Mouse (Mus musculus) MEL (cell line): Measurements from ENCODE around the gene Fgf8. TPM values are rescaled to one million over a fixed set of nuclear protein-coding genes. Genes with fewer than 3 reads are reported as not detected.

Experiments used
- DNase-seq: peaks from one replicate; pipeline ENCODE4 v3.0.0; 2011; ENCODE audit warnings: low read depth, low spot score
- H3K27ac ChIP-seq: 2 replicates; pipeline ENCODE4 v1.5.1; 2012; ENCODE audit warnings: low read depth, mild to moderate bottlenecking, control low read depth, low read length, moderate library complexity; ENCODE audit not compliant: control insufficient read depth
- H3K27me3 ChIP-seq, 2 experiments: fragments of 150-350 bp in 1 of 2; sonication (generic) in 1 of 2; 2 replicates each; pipeline ENCODE4 v1.6.1; 2012; ENCODE audit warnings: low read length in 2 of 2, mild to moderate bottlenecking in 2 of 2, improper control_type of control experiment in 1 of 2, moderate library complexity in 1 of 2; ENCODE audit not compliant: insufficient read depth in 2 of 2, control insufficient read depth in 1 of 2
- H3K36me3 ChIP-seq, 2 experiments: 2 replicates each; pipeline ENCODE4 v1.6.1; 2012 to 2014; ENCODE audit warnings: low read length in 2 of 2, improper control_type of control experiment in 1 of 2, inconsistent platforms in 1 of 2, mild to moderate bottlenecking in 1 of 2; ENCODE audit not compliant: insufficient read depth in 2 of 2, control insufficient read depth in 1 of 2
- H3K4me1 ChIP-seq, 2 experiments: fragments of 150-350 bp in 1 of 2; sonication (generic) in 1 of 2; 2 replicates each; pipeline ENCODE4 v1.6.1; 2012; ENCODE audit warnings: low read length in 2 of 2, improper control_type of control experiment in 1 of 2, mild to moderate bottlenecking in 1 of 2; ENCODE audit not compliant: insufficient read depth in 2 of 2, control insufficient read depth in 1 of 2
- H3K4me3 ChIP-seq, 2 experiments: fragments of 150-350 bp in 1 of 2; sonication (generic) in 1 of 2; 2 replicates each; pipeline ENCODE4 v1.5.1; 2012; ENCODE audit warnings: low read depth in 2 of 2, low read length in 2 of 2, mild to moderate bottlenecking in 2 of 2, moderate library complexity in 2 of 2, control low read depth in 1 of 2, improper control_type of control experiment in 1 of 2; ENCODE audit not compliant: control insufficient read depth in 1 of 2, insufficient read depth in 1 of 2
- H3K79me2 ChIP-seq: 2 replicates; pipeline ENCODE4 v1.6.1; 2012; ENCODE audit warnings: mild to moderate bottlenecking, low read length, moderate library complexity; ENCODE audit not compliant: control insufficient read depth, poor library complexity, insufficient read depth
- H3K9ac ChIP-seq: 2 replicates; pipeline ENCODE4 v1.6.1; 2012; ENCODE audit warnings: low read depth, mild to moderate bottlenecking, control low read depth, low read length, moderate library complexity; ENCODE audit not compliant: control insufficient read depth, poor library complexity, severe bottlenecking
- H3K9me3 ChIP-seq: fragments of 150-350 bp; sonication (generic); replicated peaks from 2 replicates; pipeline ENCODE4 v1.6.1; 2012; ENCODE audit warnings: mild to moderate bottlenecking, low read length, improper control_type of control experiment, moderate library complexity; ENCODE audit not compliant: insufficient read depth
- BHLHE40 ChIP-seq: IDR thresholded peaks from 2 replicates; pipeline ENCODE4 v1.6.1; 2012; ENCODE audit warnings: low read depth, mild to moderate bottlenecking, inconsistent platforms, low read length, improper control_type of control experiment, borderline replicate concordance
- CHD1 ChIP-seq: IDR thresholded peaks from 2 replicates; pipeline ENCODE4 v1.6.1; 2012; ENCODE audit warnings: low read depth, mild to moderate bottlenecking, inconsistent platforms, low read length, improper control_type of control experiment
- CHD2 ChIP-seq: IDR thresholded peaks from 2 replicates; pipeline ENCODE4 v1.6.1; 2011; ENCODE audit warnings: low read length, improper control_type of control experiment
- CTCF ChIP-seq, 3 experiments: IDR thresholded peaks in 2 of 3; conservative IDR thresholded peaks in 1 of 3; 2 replicates each; pipeline ENCODE4 v1.5.1; 2011 to 2012; ENCODE audit warnings: low read length in 3 of 3, low read depth in 2 of 3, mild to moderate bottlenecking in 2 of 3, improper control_type of control experiment in 1 of 3, inconsistent platforms in 1 of 3, mixed read lengths in 1 of 3, moderate library complexity in 1 of 3; ENCODE audit not compliant: control insufficient read depth in 1 of 3, insufficient read depth in 1 of 3, poor library complexity in 1 of 3, severe bottlenecking in 1 of 3
- E2F4 ChIP-seq: IDR thresholded peaks from 2 replicates; pipeline ENCODE4 v1.6.1; 2011; ENCODE audit warnings: low read depth, low read length, improper control_type of control experiment, borderline replicate concordance
- EP300 ChIP-seq, 2 experiments: IDR thresholded peaks; 2 replicates each; pipeline ENCODE4 v1.6.1; 2011; ENCODE audit warnings: improper control_type of control experiment in 2 of 2, low read length in 2 of 2, low read depth in 1 of 2, mild to moderate bottlenecking in 1 of 2
- ETS1 ChIP-seq: IDR thresholded peaks from 2 replicates; pipeline ENCODE4 v1.6.1; 2012; ENCODE audit warnings: low read depth, mild to moderate bottlenecking, inconsistent platforms, low read length, improper control_type of control experiment, moderate library complexity
- GABPA ChIP-seq: IDR thresholded peaks from 2 replicates; pipeline ENCODE4 v1.6.1; 2012; ENCODE audit warnings: low read depth, mild to moderate bottlenecking, inconsistent platforms, low read length, improper control_type of control experiment, moderate library complexity
- GATA1 ChIP-seq: IDR thresholded peaks from 2 replicates; pipeline ENCODE4 v1.6.1; 2011; ENCODE audit warnings: low read depth, low read length, improper control_type of control experiment
- HCFC1 ChIP-seq: IDR thresholded peaks from 2 replicates; pipeline ENCODE4 v1.6.1; 2012; ENCODE audit warnings: low read depth, mild to moderate bottlenecking, inconsistent platforms, low read length, improper control_type of control experiment, moderate library complexity
- JUND ChIP-seq: IDR thresholded peaks from 2 replicates; pipeline ENCODE4 v1.6.1; 2011; ENCODE audit warnings: low read depth, mild to moderate bottlenecking, improper control_type of control experiment, low read length
- KAT2A ChIP-seq: conservative IDR thresholded peaks from 2 replicates; pipeline ENCODE4 v1.6.1; 2012; ENCODE audit warnings: low read depth, low read length, improper control_type of control experiment, inconsistent platforms
- MAFK ChIP-seq: IDR thresholded peaks from 2 replicates; pipeline ENCODE4 v1.6.1; 2011; ENCODE audit warnings: low read depth, mild to moderate bottlenecking, low read length, improper control_type of control experiment, borderline replicate concordance
- MAX ChIP-seq: IDR thresholded peaks from 2 replicates; pipeline ENCODE4 v1.6.1; 2011; ENCODE audit warnings: low read length, improper control_type of control experiment
- MAZ ChIP-seq: IDR thresholded peaks from 2 replicates; pipeline ENCODE4 v1.6.1; 2012; ENCODE audit warnings: low read depth, mild to moderate bottlenecking, inconsistent platforms, low read length, improper control_type of control experiment
- MXI1 ChIP-seq: IDR thresholded peaks from 2 replicates; pipeline ENCODE4 v1.6.1; 2011; ENCODE audit warnings: mild to moderate bottlenecking, low read depth, low read length, improper control_type of control experiment
- MYB ChIP-seq: IDR thresholded peaks from 2 replicates; pipeline ENCODE4 v1.6.1; 2011; ENCODE audit warnings: mild to moderate bottlenecking, low read depth, low read length, improper control_type of control experiment
- MYC ChIP-seq: IDR thresholded peaks from 2 replicates; pipeline ENCODE4 v1.6.1; 2011; ENCODE audit warnings: low read depth, mild to moderate bottlenecking, low read length, improper control_type of control experiment, moderate library complexity
- NELFE ChIP-seq: IDR thresholded peaks from 2 replicates; pipeline ENCODE4 v1.6.1; 2011; ENCODE audit warnings: low read depth, low read length, improper control_type of control experiment
- NRF1 ChIP-seq: IDR thresholded peaks from 2 replicates; pipeline ENCODE4 v1.6.1; 2014; ENCODE audit warnings: low read depth, mild to moderate bottlenecking, inconsistent platforms, low read length, improper control_type of control experiment, moderate library complexity; ENCODE audit not compliant: poor library complexity, insufficient read depth, severe bottlenecking
- POLR2A ChIP-seq, 2 experiments: IDR thresholded peaks; 2 replicates each; pipeline ENCODE4 v1.6.1; 2011 to 2012; ENCODE audit warnings: low read length in 2 of 2, mild to moderate bottlenecking in 2 of 2, control low read depth in 1 of 2, improper control_type of control experiment in 1 of 2, low read depth in 1 of 2, moderate library complexity in 1 of 2; ENCODE audit not compliant: control insufficient read depth in 1 of 2, insufficient read depth in 1 of 2, poor library complexity in 1 of 2
- POLR2AphosphoS2 ChIP-seq: IDR thresholded peaks from 2 replicates; pipeline ENCODE4 v1.6.1; 2011; ENCODE audit warnings: low read length, improper control_type of control experiment
- POLR2AphosphoS5 ChIP-seq: IDR thresholded peaks from 2 replicates; pipeline ENCODE4 v1.6.1; 2012; ENCODE audit warnings: low read depth, borderline replicate concordance, mild to moderate bottlenecking, inconsistent platforms, low read length, moderate library complexity, mixed read lengths
- RAD21 ChIP-seq: IDR thresholded peaks from 2 replicates; pipeline ENCODE4 v1.6.1; 2011; ENCODE audit warnings: mild to moderate bottlenecking, low read depth, low read length, improper control_type of control experiment
- RCOR1 ChIP-seq: IDR thresholded peaks from 2 replicates; pipeline ENCODE4 v1.6.1; 2012; ENCODE audit warnings: low read depth, mild to moderate bottlenecking, inconsistent platforms, low read length, improper control_type of control experiment
- SIN3A ChIP-seq: IDR thresholded peaks from 2 replicates; pipeline ENCODE4 v1.6.1; 2012; ENCODE audit warnings: low read length, improper control_type of control experiment, inconsistent platforms
- SMC3 ChIP-seq: IDR thresholded peaks from 2 replicates; pipeline ENCODE4 v1.6.1; 2011; ENCODE audit warnings: low read depth, low read length, improper control_type of control experiment
- TAL1 ChIP-seq: IDR thresholded peaks from 2 replicates; pipeline ENCODE4 v1.6.1; 2012; ENCODE audit warnings: mild to moderate bottlenecking, inconsistent platforms, low read length, moderate library complexity, mixed read lengths
- TBP ChIP-seq: IDR thresholded peaks from 2 replicates; pipeline ENCODE4 v1.8.0; 2011; ENCODE audit warnings: low read depth, low read length, improper control_type of control experiment
- TCF12 ChIP-seq: IDR thresholded peaks from 2 replicates; pipeline ENCODE4 v1.6.1; 2014; ENCODE audit warnings: low read depth, mild to moderate bottlenecking, inconsistent platforms, low read length, improper control_type of control experiment, moderate library complexity
- USF1 ChIP-seq: IDR thresholded peaks from 2 replicates; pipeline ENCODE4 v1.6.1; 2014; ENCODE audit warnings: low read depth, mild to moderate bottlenecking, inconsistent platforms, low read length, improper control_type of control experiment, moderate library complexity
- USF2 ChIP-seq, 2 experiments: IDR thresholded peaks; 2 replicates each; pipeline ENCODE4 v1.6.1; 2011 to 2012; ENCODE audit warnings: improper control_type of control experiment in 2 of 2, low read length in 2 of 2, borderline replicate concordance in 1 of 2, inconsistent platforms in 1 of 2, low read depth in 1 of 2, mild to moderate bottlenecking in 1 of 2; ENCODE audit not compliant: insufficient read depth in 1 of 2
- ZC3H11A ChIP-seq: IDR thresholded peaks from 2 replicates; pipeline ENCODE4 v1.6.1; 2012; ENCODE audit warnings: low read depth, mild to moderate bottlenecking, inconsistent platforms, low read length, improper control_type of control experiment
- ZKSCAN1 ChIP-seq: IDR thresholded peaks from 2 replicates; pipeline ENCODE4 v1.6.1; 2012; ENCODE audit warnings: low read depth, mild to moderate bottlenecking, inconsistent platforms, low read length, improper control_type of control experiment, moderate library complexity
- ZNF384 ChIP-seq: IDR thresholded peaks from 2 replicates; pipeline ENCODE4 v1.6.1; 2012; ENCODE audit warnings: low read depth, mild to moderate bottlenecking, inconsistent platforms, low read length, improper control_type of control experiment
- polyA plus RNA-seq, 2 experiments: library from polyadenylated mRNA; stranded (reverse) in 1 of 2; unstranded in 1 of 2; fragments of >175 nt in 1 of 2; fragments of >200 nt in 1 of 2; gene quantifications; 2 replicates each; pipeline versions ENCODE4 v1.2.1 to v1.2.4; 2012; ENCODE audit warnings: low replicate concordance in 2 of 2, low read depth in 1 of 2; ENCODE audit not compliant: insufficient read length in 2 of 2, insufficient read depth in 1 of 2, missing spikeins in 1 of 2
- total RNA-seq: library from RNA; depleted of rRNA; stranded (reverse); fragments of 300-350 nt; gene quantifications from 2 replicates; pipeline ENCODE4 v1.2.3, GENCODE M21; 2012

Gene Fgf8
- total and polyA plus RNA-seq, 3 experiments = not detected

GRCm38 (mm10) chr19:45747028-45747867 is 4.5 kb upstream of the Fgf8 start:
- no peak overlapping the region for H3K4me3 ChIP-seq
- no peaks in the 10 kb centered on the region for H3K9me3 ChIP-seq
- H3K27me3 ChIP-seq = no peaks in the 10 kb centered on the region
- H3K27ac ChIP-seq = no peak overlapping the region
- peak; percentile 96 for DNase-seq
- H3K4me1 ChIP-seq = peaks cover 0 to 8% of the 10 kb centered on the region in 2 experiments; a peak in 2 of 4 replicates
- 0 out of 2 replicates have a peak overlapping the region, but pooled peaks have one; percentile 11 for H3K9ac ChIP-seq
- H3K36me3 ChIP-seq = peaks cover 9 to 11% of the 10 kb centered on the region in 2 experiments; a peak in 3 of 4 replicates
- H3K79me2 ChIP-seq = peaks cover 17% of the 10 kb centered on the region
- TF ChIP-seq MXI1 (peak; percentile 36; the same call in 1 of the 2 replicates), E2F4 (no peak; the same call in 1 of the 2 replicates), USF2 (IDR thresholded peaks at IDR 0.05; ENCODE audit: borderline replicate concordance in 1 of 2, insufficient read depth in 1 of 2, low read depth in 1 of 2, low read length in 2 of 2) (0 out of 4 replicates have a peak, but pooled peaks of 1 of the 2 experiments have one; percentile 5), CTCF (IDR thresholded peaks at IDR 0.05 in 2 of 3, conservative IDR thresholded peaks at IDR 0.05 in 1 of 3; ENCODE audit: control insufficient read depth in 1 of 3, insufficient read depth in 1 of 3, low read depth in 2 of 3, low read length in 3 of 3, poor library complexity in 1 of 3, severe bottlenecking in 1 of 3) (peak; percentile 88 to 97 (median 91)), ETS1 (no peak), JUND (no peak), GABPA (no peak), GATA1 (no peak), RCOR1 (no peak), ZNF384 (0 out of 2 replicates have a peak, but pooled peaks have one; percentile 25), MAX (peak; percentile 46; the same call in 1 of the 2 replicates), TAL1 (no peak), NELFE (peak; percentile 22; the same call in 1 of the 2 replicates), CHD2 (no peak), USF1 (no peak), MYB (no peak), KAT2A (peak; percentile 29; the same call in 1 of the 2 replicates), EP300 (IDR thresholded peaks at IDR 0.05; ENCODE audit: low read depth in 1 of 2, low read length in 2 of 2) (no peak), CHD1 (no peak), BHLHE40 (0 out of 2 replicates have a peak, but pooled peaks have one; percentile 12), SIN3A (peak; percentile 74), POLR2A (IDR thresholded peaks at IDR 0.05; ENCODE audit: control insufficient read depth in 1 of 2, insufficient read depth in 1 of 2, low read depth in 1 of 2, low read length in 2 of 2, poor library complexity in 1 of 2) (peak in 1 of 2 experiments; percentile 46; a peak in 2 of 4 replicates), TCF12 (0 out of 2 replicates have a peak, but pooled peaks have one; percentile 5), HCFC1 (0 out of 2 replicates have a peak, but pooled peaks have one; percentile 44), MAFK (no peak), ZC3H11A (peak; percentile 80; the same call in 1 of the 2 replicates), POLR2AphosphoS5 (no peak), NRF1 (no peak), SMC3 (peak; percentile 89), MAZ (0 out of 2 replicates have a peak, but pooled peaks have one; percentile 41), POLR2AphosphoS2 (0 out of 2 replicates have a peak, but pooled peaks have one; percentile 78), MYC (0 out of 2 replicates have a peak, but pooled peaks have one; percentile 24), RAD21 (peak; percentile 79), ZKSCAN1 (no peak), TBP (peak; percentile 37; the same call in 1 of the 2 replicates)
